Mouse (Mus musculus) c-Kit-positive CD71-positive TER-119-positive erythroid progenitor cells, embryonic 14.5 days (primary cell): ENCODE results near the gene Rimkla.

Experiments used
- DNase-seq: peaks from one replicate; pipeline ENCODE4 v3.0.0-alpha.2; 2013; ENCODE audit warnings: low spot score

Gene Rimkla

DNA sequence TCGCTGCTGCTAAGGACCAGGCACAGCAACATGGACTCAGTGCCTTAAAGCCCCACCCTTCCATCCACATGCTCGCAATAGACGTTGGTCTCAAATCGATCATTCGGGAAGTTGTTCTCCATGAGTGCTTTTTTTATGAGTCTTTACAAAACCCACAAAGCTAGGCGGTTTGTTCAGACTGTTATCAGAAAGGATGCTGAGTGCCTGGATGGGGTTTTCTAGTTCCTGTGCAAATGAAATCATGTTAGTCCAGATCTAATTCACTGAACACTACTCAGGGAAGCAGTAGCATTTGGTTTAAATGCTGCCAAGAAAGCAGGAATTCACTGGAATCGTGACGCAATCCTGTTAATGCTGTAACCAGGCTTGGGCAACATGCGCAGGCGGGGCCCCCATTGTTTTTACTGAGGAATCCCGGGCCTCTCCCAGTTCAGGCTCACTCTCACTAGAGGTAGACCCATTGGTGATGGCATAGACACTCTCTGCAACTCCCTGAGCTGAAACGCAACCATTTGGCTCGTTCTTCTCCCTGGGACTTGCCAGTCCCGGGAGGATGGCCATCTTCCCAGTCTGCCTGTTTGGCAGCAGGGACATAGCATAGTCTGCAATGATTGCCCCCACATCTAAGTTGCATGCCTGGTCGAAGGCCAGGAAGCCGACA is 24.6 kb downstream of the Rimkla start:
- DNase-seq, result no peak

DNA sequence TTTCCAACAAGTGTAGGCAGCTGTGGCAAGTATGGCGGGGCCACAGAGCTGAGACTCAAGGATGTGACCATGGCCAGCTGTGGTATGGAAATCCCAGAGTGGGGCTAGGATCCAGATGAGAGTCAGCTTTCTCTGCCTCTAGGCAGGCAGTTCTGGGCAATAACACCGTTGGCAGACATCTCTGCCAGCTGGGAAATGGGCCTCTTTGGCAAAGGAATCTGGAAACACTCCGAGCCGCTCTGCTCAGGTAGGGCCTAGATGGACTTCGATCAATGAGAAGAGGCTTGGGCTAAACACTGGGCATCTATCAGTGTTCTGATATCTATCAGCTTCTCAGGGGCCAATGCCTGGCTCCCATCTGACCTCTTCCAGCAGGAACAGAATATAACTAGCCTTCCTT is 26.6 kb downstream of the Rimkla start:
- no peak for DNase-seq

DNA sequence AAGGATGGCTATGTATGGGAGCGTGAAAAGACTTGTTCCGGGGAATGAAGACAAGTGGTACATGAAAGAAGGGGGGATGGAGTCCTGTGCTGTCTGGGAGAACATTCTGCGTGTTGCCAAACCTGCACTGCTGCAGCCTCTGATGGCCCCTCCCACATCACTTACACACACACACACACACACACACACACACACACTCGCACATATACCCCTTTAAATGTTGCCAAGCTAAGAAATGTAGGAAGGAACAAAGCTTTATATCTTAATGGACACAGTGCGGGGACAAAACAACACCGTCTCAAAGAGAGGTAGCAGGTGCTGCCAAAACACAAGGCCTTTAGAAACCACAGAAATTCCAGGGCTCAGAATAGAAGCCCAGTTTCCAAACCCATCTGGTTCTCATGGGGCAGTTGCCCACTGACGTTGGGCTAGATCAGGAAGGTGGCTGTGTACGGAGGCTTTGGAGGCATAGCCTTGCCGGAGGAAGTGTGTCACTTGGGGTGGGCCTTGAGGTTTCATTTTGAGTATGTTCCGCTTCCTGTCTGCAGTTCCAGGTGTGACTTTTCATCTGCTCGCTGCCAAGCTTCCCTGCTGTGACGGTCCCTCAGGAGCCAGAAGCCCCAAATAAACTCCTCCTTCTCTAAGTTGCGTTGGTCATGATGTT is 28.5 kb downstream of the Rimkla start:
- no peak for DNase-seq

DNA sequence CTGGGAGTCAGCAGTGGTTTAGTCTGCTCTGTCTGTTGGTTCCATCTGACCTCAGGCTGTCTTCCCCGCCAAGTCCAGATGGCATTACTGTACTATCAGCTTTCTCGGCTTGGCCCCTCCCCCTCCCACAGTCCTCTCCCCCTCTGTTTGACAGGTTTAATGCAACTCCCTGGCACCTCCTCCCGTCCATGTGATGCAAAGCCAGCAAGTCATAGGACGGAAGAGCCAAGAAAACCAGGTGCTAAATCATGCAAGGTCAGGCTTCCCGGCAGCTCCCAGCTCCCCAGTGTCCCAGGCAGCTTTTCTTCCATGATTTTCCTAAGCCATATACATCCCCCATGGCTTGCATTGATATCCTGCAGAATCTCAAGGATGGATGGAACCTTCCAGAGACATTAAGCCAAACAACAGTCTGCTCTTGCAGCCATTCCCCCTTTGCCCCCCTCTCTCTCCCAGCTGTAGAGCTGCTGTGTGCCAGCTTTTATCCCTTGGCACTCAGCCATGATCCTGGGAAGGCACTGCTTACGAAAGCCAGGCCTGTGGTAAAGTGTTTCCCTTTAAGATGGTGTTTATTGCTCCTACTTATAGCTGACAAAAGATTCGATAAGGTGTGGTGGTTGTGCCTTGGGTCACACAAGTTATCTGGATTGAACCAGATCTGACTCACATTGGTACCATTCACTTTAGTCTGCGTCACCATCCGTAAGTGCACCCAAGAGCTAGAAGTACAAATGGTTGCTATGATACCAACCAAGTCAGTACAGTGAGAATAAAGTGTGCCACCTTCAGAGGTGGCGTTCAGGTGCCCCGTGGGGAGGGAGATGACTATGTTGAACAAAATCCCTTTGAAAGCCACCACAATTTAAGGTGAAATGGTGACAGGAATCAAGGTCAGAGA is 29.3 kb downstream of the Rimkla start:
- DNase-seq, result no peak

DNA sequence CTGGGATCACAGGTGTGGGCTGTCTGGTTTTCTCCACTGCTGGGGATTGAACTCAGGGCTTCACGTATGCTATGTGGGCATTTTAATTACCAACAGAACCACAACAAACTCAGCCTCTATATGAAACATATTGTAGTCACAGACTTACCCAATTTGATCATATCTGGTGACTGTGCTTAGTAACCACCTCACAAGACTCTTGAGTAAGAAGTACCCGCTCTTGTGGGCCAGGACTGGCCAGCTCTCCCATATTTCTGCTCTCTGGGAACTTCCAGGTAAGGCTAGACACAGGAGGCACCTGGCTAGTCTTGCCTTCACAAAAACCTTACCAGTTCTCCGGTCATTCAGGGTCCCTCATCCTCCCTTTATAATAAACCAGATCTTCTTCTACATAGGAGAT is 30.0 kb downstream of the Rimkla start:
- no peak for DNase-seq

DNA sequence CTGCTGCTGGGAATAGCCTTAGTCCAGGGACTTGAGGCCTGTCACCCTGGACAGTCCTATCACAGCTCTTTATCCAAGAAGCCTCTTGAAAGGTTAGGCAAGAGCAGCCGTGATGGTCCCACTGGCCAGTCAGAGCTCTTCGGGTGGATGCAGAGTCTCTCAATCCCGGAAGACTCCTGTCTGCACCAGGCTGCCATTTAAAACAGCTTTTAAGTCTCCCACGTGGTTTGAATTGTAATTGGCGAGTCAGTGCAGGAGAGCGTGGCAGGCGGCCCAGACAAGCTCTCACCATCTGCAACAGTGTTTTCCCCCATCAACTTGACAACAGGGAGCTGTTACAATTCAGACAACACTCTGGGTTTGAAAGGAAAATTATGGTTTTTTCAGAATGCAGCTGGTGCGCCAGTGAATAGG is 31.7 kb downstream of the Rimkla start:
- DNase-seq, result no peak

DNA sequence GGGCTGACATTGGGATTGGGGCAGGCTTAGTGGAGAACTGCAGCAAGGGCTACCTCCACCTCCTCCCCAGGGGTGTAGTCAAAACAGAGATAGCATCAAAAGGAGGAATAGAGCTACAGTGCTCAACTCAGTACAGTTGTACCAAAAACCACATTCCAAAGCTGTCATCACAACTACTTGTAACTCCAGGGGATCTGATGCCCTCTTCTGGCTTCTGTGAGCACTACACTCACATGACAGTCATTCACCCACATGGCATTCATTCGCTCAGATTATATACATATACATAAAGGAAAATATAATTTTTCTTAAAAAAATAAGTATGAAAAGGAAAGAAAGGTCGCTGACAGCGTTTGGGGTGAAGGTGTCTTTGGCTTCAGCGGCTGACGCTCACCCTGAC is 32.1 kb downstream of the Rimkla start:
- DNase-seq, result peak; percentile 23

DNA sequence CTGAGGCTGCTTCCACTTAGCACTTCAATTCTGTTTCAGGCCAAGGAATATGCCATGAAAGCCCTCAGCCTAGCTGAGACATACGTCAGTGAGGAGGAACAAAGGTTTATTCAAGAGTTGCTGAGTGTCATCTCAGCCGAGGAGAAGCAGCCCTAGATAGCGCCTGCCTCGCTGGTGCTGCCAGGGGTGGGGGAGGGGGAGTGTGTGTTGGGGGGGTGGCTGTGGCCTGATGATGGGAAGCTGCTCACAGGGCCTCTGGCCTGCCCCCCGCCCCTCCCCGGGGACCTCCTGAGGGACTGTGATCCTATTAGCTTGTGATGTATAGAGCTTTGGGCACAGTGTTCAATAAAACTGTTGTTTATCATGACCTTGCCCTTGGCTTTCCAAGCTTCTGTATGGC is 38.9 kb downstream of the Rimkla start:
- DNase-seq, result no peak

DNA sequence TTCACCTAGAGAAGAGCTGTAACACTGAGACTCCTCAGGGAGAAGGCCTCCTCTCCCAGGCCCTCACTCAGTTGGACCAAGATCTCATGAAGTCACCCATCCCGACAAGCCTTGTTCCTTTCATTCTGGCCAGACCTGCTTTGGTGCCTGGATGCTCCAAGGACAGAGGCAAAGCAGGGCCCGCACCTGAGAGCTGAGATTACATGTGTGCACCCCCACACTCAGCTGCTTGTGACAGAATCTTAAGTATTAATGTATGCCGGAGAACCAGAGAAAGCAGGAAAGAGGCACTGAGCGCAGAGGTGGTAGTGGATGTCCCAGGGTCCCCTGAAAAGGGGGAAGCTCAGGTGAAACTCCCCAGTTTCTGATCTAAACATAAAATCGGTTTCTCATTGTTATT is 39.3 kb downstream of the Rimkla start:
- no peak for DNase-seq

DNA sequence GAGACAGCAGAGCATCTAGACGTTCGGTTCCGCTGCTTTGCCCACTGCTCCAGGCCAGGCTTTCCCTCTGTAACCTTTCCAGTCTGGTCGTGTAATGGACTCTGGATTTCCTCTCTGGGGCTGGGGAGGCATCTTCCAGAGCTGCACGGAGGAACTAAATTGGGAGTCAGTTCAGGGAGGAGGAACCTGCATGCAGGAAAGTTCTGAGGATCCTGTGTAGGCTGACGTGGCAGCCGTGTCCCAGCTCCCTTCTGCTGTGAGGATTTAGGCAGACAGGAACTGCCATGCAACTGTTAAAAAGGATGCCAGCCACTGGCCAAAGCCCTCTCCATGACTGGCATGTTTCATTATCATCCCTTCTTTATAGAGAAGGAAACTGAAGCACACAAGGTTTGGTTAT is 42.0 kb downstream of the Rimkla start:
- no peak for DNase-seq

DNA sequence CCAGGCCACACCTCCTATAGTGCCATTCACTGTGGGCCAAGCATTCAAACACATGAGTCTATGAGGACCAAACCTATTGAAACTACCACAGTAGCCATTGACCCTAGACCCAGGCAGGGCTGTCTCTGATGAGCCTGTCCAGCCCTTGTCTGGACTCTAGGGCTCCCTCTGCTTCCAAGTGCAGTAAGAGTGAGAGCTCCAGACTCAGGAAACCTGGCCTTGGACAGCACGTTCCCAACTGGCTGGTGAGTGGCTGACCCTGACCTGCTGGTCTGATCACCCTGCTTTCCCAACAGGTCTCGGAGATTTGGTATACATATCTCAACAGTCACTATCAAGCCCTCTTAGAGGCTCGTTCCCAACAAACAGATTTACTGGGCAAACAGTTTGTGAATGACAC is 44.6 kb downstream of the Rimkla start:
- DNase-seq, result no peak

DNA sequence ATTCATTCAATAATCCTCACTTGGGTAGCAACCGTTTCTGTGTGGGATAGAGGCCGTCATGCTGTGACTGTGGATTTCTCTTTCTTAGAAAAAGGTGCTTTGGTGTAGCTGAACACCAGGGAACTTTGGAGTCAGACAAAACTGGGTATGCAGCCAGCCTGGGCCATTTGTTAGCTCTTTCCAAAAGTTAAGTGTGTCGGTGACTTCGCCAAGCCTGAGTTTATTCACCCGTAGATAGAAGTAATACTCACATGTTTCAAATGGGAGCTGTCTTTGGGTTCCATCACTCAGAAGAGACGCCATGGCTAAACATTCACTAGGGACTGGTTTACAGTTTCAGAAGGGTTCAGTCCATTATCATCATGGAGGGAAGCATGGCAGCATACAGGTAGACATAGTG is 45.2 kb downstream of the Rimkla start:
- DNase-seq, result no peak

DNA sequence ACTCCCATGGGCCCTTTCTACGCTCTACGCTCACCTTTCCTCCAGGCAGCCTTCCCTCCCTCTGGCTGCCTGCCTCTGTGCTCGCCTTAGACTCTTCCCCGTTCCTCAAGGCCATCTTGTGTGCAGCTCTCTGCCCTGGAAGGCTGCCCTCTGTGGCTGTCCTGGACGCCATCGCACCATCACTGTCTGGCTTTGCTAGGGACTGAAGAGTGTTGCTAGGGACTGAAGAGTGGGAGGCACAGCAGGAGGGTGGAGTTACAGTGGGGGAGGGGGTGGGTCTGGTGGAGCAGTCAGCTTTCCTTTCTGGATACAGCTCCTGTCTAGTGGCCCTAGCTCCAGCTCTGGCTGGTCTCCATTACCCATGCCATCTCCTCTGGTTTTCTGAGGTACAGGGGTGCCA is 49.9 kb downstream of the Rimkla start:
- DNase-seq, result no peak

DNA sequence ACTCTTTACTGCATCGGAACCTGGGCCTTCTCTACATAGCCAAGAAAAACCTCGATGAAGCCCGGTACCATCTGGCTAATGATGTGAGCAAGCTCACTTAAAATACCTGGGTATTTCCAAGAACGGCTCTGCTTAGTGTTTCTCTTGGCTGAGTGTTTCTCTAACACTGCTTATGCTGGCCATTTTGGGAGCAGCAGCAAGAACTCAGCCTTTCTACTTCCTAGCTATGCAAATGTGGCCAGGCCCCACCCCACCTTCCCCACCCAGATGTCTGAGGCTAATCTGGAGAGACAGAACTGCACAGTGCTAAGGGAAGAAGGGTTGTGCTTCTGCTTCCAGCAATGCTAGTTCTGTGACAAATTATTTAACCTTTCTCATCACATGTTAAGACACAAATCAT is 50.6 kb downstream of the Rimkla start:
- DNase-seq, result no peak

DNA sequence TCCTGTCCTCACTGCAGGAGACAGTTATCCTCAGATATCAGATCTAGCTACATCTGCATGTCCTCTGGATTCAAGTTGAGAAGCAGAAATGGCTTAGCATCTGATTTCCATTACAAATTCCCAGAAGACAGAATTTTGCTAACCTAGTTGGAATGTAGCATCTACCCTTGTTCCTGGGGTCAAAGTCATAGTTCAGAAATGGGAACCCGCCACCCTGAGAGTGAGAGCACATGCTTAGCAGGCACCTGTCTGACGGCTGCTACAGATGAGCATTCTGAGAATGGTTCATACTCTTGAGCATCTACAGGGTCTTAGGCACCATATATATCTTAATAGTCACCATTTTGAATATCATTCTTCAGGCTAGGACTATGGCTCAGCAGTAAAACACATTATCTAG is 54.5 kb downstream of the Rimkla start:
- DNase-seq, result no peak

DNA sequence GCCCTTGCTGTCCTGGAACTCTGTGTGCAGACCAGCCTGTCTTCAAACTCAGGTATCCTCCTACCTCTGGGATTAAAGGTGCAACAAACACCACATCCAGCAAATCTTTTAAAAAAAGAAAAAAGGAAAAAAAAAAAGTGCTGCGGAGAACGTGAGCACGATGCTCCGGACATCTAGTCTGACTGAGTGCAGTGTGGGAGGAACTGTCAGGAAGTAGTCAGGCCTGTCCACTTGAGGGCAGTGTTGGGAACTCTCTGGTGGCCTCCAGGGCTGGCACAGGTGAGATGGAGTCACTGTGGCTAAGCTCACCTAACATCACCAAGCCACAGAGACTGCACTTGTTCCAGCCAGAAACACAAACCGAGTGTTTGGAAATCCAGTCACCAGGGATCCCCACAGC is 61.8 kb downstream of the Rimkla start:
- DNase-seq, result no peak

DNA sequence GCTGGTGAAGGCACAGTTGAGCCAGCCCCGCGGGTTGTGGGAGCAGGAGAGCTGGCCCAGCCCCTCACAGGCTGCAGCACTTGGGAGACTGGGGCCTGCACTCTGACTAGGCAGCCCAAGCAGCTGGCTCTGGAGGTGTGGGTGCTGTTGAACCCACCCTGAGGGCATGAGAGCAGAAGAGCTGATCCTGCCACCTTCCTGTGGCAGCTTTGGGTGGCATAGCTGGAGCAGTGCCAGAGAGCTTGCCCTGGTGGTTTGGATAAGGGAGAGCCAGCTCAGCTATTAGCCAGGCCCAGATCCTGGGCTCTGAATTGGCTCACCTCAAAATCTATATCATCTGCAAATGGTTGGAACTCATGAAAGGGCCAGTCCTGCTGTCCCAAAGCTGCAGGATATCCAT is 64.7 kb downstream of the Rimkla start:
- DNase-seq, result no peak

DNA sequence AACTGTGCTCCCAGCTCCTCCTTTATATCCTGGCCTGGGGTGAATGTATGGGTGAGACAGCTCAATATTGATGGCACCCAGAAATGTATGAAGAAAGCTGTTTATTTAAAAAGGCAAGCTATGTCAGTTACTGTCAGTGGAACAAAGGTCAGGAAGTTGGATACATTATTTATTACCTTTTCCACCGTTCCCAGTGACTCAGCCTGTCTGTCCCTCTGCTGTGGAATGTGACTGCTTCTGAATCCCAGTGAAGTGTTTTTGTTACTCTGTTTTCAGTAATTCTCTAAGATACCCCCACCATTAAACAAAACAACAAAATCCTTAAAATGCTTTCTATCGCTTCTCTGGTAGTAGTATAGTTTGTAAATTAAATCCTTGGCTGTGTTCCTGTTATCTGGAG is 66.8 kb downstream of the Rimkla start:
- no peak for DNase-seq

DNA sequence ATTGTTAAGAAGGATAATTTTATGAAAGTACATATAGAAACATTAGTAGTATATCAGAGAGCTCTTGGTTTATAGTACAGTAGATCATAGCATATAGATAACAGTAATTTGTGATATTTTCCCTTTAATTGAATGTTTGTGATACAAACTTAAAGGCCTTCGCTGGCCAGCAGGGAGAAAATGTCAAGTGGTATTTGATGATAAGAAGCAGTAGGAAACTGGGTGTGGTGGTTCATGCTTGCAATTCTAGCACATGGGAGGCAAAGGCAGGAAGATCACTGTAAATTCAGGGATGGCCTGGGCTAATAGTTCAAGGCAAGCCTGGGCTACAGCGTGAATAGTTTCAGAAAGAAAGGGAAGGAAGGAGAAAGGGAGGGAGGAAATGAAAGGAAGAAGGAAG is 67.4 kb downstream of the Rimkla start:
- DNase-seq, result peak; percentile 60

DNA sequence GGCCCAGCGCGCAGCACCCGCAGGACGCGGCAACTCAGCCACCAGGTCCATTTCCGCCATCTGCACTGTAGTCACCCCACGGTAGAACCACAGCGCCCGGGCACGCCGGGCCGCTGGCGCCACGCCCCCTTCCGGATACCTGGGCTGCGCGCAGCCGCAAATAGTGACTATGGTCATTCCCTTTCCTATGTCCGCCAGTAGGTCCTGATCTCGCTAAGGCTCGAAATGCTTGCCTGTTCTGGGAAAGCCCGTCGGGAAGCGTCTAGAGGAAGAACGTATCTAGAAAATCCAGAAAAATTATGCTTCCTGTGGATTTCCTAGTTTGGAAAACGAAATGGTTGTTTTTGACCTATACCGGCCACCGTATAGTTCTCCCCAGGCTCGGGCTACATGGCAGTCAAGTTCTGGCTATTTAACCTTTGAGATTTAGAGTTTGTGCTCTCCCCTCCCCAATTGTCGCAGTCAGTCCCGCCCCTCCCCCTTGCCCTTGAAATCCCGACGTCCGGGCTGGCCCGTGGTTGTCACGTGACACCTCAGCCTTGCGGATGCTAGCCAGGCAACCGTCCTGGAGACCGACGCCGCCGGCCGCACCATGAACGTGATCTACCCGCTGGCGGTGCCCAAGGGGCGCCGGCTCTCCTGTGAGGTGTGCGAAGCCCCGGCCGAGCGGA is 70.0 kb downstream of the Rimkla start, which contains the start of the genes Ppcs and Zmynd12:
Gene Ppcs, minus strand, starts transcription at position 127 of the 671 bp plus-strand sequence.
Gene Zmynd12, plus strand, starts transcription at position 521 of the 671 bp plus-strand sequence.
- DNase-seq, result peak; percentile 82

DNA sequence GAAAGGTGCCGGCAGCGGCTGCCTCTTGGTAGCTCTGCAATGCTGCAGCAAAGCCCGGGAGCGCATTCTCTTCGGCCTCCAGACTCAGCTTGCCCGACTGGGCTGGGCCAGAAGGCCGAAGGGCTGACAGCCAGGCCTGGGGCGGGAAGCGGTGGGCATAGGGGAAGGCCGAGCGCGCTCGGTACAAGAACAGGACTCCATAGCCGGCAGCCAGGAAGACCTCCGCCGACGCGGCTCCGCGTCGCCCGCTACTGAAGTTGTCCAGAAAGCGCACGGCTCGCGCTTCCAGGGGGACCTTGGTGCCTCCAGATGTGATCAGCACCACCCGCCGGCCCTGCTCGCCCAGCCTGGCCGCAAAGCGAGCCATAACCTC is 70.5 kb downstream of the Rimkla start:
- DNase-seq, result no peak

DNA sequence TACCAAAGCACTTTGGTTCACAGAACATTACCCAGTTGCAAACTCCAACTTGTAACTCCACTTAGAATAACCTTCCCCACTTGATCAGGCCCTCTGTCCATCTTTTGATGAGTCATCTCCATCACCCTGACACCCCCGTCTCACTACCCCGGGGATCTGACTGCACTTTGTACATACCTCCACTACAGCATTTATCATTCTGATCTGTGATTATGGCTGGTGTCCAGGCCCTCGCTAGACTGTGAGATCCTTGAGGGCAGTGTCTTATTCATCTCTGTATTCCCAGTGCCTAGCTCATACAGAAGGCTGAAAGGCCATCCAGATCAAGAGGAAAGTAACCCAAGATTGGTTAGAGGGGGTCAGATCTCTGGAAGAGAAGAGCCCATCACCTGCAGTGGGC is 71.2 kb downstream of the Rimkla start:
- no peak for DNase-seq
